Mouse (Mus musculus): ENCODE measurements at regions not wholly inside any gene's neighbourhood (a gene's known extent, or its start where the extent isn't known, plus 50 kb on each side); places are given as distances from the start of the nearest gene placed in this dataset.

- Histone ChIP-seq H3K36me3 (ENCODE audit: control insufficient read depth, insufficient read depth, low read length) (no peaks in the 10 kb centered on the region), H3K27ac (ENCODE audit: low read length) (no peak overlapping the region), H3K4me3 (replicated peaks; ENCODE audit: low read length) (no peak overlapping the region), H3K9me3 (replicated peaks; ENCODE audit: control insufficient read depth, low read length) (no peaks in the 10 kb centered on the region), H3K4me1 (ENCODE audit: control insufficient read depth, insufficient read depth, low read length) (no peaks in the 10 kb centered on the region), H3K9ac (ENCODE audit: low read length) (no peak overlapping the region), H3K4me2 (ENCODE audit: low read depth, low read length) (no peak overlapping the region), H3K27me3 (ENCODE audit: control insufficient read depth, insufficient read depth, low read length) (no peaks in the 10 kb centered on the region)
- 83% methylated on average over 4 of the region's 4 CpGs for WGBS
- ATAC-seq (ENCODE audit: insufficient read depth, low FRiP score): no peak
Observed at GRCm38 (mm10) chr15:68811041-68811440, 2310.3 kb upstream of the Lrrc6 start.

GRCm38 (mm10) chr15:68810593-68810992 lies 2309.9 kb upstream of the Lrrc6 start:
- H3K4me3 ChIP-seq (replicated peaks; ENCODE audit: low read length): no peak overlapping the region
- WGBS: 63% methylated on average over 6 of the region's 6 CpGs
- H3K27ac ChIP-seq (ENCODE audit: low read length): no peak overlapping the region
- H3K27me3 ChIP-seq (ENCODE audit: control insufficient read depth, insufficient read depth, low read length): no peaks in the 10 kb centered on the region
- ATAC-seq (ENCODE audit: insufficient read depth, low FRiP score): no peak
- no peaks in the 10 kb centered on the region for H3K9me3 ChIP-seq (replicated peaks; ENCODE audit: control insufficient read depth, low read length)
- no peaks in the 10 kb centered on the region for H3K36me3 ChIP-seq (ENCODE audit: control insufficient read depth, insufficient read depth, low read length)
- no peak overlapping the region for H3K9ac ChIP-seq (ENCODE audit: low read length)
- no peak overlapping the region for H3K4me2 ChIP-seq (ENCODE audit: low read depth, low read length)
- H3K4me1 ChIP-seq (ENCODE audit: control insufficient read depth, insufficient read depth, low read length): no peaks in the 10 kb centered on the region

DNA sequence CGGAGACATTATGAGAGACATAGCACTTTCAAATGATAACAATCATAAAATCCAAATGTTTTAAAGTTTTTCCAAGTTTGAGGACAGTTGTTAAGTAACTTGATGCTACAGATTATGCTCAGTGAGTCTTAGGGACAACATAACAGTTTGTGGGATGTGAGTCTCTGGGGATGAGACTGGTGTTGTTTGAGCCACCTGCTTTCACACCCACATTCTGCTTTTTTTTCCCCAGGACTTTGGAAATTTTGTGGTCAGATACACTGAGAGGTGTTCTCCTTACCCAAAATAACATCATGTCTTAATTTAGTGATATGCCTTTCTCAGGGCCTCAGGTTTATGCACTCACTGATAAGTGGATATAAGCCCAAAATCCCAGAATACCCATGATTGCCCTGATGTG lies 2307.5 kb upstream of the Lrrc6 start:
- H3K4me3 ChIP-seq (replicated peaks; ENCODE audit: low read length): no peak overlapping the region
- H3K9me3 ChIP-seq (replicated peaks; ENCODE audit: control insufficient read depth, low read length): no peaks in the 10 kb centered on the region
- no peak for ATAC-seq (ENCODE audit: insufficient read depth, low FRiP score)
- no peaks in the 10 kb centered on the region for H3K36me3 ChIP-seq (ENCODE audit: control insufficient read depth, insufficient read depth, low read length)
- no peak overlapping the region for H3K27ac ChIP-seq (ENCODE audit: low read length)
- no peak overlapping the region for H3K9ac ChIP-seq (ENCODE audit: low read length)
- no peaks in the 10 kb centered on the region for H3K27me3 ChIP-seq (ENCODE audit: control insufficient read depth, insufficient read depth, low read length)
- no peak overlapping the region for H3K4me2 ChIP-seq (ENCODE audit: low read depth, low read length)
- H3K4me1 ChIP-seq (ENCODE audit: control insufficient read depth, insufficient read depth, low read length): no peaks in the 10 kb centered on the region
- 85% methylated on average over 1 of the region's 1 CpGs for WGBS

DNA sequence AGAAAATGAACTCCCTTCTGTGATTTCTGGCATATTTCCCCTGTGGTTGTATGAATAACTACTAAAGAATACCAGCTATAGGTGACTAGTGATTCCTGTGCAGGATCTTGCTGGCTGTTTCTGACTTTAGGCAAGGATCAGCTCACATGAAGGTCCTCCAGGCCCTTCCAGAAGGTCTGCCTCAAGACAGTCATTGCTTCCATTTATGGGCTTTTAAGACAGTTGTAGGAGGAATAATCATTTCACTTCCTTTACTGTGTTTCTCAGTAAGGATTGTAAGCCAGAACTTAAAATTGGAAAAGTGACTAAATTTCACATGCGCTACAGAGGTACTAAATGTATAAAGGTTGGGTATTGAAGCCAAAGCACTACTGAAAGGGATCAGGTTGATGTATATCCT lies 2303.5 kb upstream of the Lrrc6 start:
- Histone ChIP-seq H3K36me3 (ENCODE audit: control insufficient read depth, insufficient read depth, low read length) (no peaks in the 10 kb centered on the region), H3K9ac (ENCODE audit: low read length) (no peak overlapping the region), H3K9me3 (replicated peaks; ENCODE audit: control insufficient read depth, low read length) (no peaks in the 10 kb centered on the region), H3K4me3 (replicated peaks; ENCODE audit: low read length) (no peak overlapping the region), H3K4me1 (ENCODE audit: control insufficient read depth, insufficient read depth, low read length) (no peaks in the 10 kb centered on the region), H3K27me3 (ENCODE audit: control insufficient read depth, insufficient read depth, low read length) (no peaks in the 10 kb centered on the region), H3K4me2 (ENCODE audit: low read depth, low read length) (no peak overlapping the region), H3K27ac (ENCODE audit: low read length) (no peak overlapping the region)
- WGBS: 98% methylated on average over 1 of the region's 1 CpGs
- ATAC-seq (ENCODE audit: insufficient read depth, low FRiP score): no peak

GRCm38 (mm10) chr15:68801763-68802162 lies 2301.1 kb upstream of the Lrrc6 start:
- WGBS: 66% methylated on average over 4 of the region's 4 CpGs
- Histone ChIP-seq H3K4me3 (replicated peaks; ENCODE audit: low read length) (no peak overlapping the region), H3K27me3 (ENCODE audit: control insufficient read depth, insufficient read depth, low read length) (no peaks in the 10 kb centered on the region), H3K9me3 (replicated peaks; ENCODE audit: control insufficient read depth, low read length) (no peaks in the 10 kb centered on the region), H3K9ac (ENCODE audit: low read length) (no peak overlapping the region), H3K4me1 (ENCODE audit: control insufficient read depth, insufficient read depth, low read length) (no peaks in the 10 kb centered on the region), H3K4me2 (ENCODE audit: low read depth, low read length) (no peak overlapping the region), H3K27ac (ENCODE audit: low read length) (no peak overlapping the region), H3K36me3 (ENCODE audit: control insufficient read depth, insufficient read depth, low read length) (no peaks in the 10 kb centered on the region)
- no peak for ATAC-seq (ENCODE audit: insufficient read depth, low FRiP score)

DNA sequence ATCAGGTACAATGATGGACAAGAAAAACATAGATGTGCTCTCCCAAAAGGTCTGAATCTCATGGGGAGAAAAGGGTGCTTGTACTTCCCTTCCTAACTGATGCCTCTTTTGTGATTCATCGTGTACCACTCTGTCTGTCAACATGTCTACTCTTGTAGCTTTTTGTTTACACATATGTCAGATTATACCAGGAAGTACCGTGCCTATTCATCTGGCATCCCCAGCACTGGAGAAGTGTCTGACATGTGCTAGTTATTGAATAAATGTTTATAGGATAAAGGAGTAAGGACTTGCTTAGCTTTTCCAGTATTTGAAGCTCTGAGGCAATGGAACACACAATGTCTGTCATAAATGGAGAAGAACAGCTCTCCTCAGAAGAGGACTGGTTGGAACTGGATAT lies 2296.7 kb upstream of the Lrrc6 start:
- Histone ChIP-seq H3K4me3 (replicated peaks; ENCODE audit: low read length) (no peak overlapping the region), H3K27me3 (ENCODE audit: control insufficient read depth, insufficient read depth, low read length) (no peaks in the 10 kb centered on the region), H3K9me3 (replicated peaks; ENCODE audit: control insufficient read depth, low read length) (no peaks in the 10 kb centered on the region), H3K4me2 (ENCODE audit: low read depth, low read length) (no peak overlapping the region), H3K9ac (ENCODE audit: low read length) (no peak overlapping the region), H3K27ac (ENCODE audit: low read length) (no peak overlapping the region), H3K36me3 (ENCODE audit: control insufficient read depth, insufficient read depth, low read length) (no peaks in the 10 kb centered on the region), H3K4me1 (ENCODE audit: control insufficient read depth, insufficient read depth, low read length) (no peaks in the 10 kb centered on the region)
- WGBS: 35% methylated on average over 2 of the region's 2 CpGs
- ATAC-seq (ENCODE audit: insufficient read depth, low FRiP score): no peak

DNA sequence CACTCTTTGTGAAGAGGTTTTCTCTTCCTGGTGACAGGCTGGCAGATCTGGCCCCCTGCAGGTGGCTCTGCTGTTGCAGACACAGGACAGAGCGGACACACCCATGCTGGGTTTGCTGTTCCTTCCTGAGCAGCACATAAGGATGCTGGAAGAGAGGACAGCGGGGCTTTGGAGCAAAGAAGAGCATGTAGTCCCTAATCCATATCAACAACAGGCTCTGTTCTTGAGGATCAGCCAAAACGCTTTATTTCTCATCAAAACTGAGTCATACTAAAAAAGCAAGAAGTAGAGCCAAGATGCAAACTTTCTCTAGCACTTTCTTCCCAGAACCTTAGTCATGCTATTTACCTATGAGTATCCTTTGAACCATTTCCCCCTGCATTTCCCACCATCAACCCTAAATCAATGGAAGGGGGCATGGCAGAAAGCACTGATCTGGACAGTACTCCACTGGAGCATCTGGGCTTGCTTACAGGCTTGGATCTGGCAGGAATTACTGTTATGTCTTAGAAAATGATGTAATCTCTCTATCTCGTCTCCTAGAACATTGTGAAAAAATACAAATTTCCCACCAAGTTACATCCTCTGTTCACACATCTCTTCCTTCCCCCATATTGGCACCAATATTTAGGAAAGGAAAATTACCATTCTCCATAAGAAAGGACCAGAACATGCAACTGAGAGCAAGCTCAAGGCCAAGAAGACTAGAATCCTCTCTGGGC lies 2294.7 kb upstream of the Lrrc6 start:
- Histone ChIP-seq H3K27ac (ENCODE audit: low read length) (no peak overlapping the region), H3K4me1 (ENCODE audit: control insufficient read depth, insufficient read depth, low read length) (no peaks in the 10 kb centered on the region), H3K4me2 (ENCODE audit: low read depth, low read length) (no peak overlapping the region), H3K36me3 (ENCODE audit: control insufficient read depth, insufficient read depth, low read length) (no peaks in the 10 kb centered on the region), H3K9me3 (replicated peaks; ENCODE audit: control insufficient read depth, low read length) (no peaks in the 10 kb centered on the region), H3K27me3 (ENCODE audit: control insufficient read depth, insufficient read depth, low read length) (no peaks in the 10 kb centered on the region), H3K4me3 (replicated peaks; ENCODE audit: low read length) (no peak overlapping the region), H3K9ac (ENCODE audit: low read length) (no peak overlapping the region)
- WGBS: 66% methylated on average over 4 of the region's 4 CpGs
- no peak for ATAC-seq (ENCODE audit: insufficient read depth, low FRiP score)

DNA sequence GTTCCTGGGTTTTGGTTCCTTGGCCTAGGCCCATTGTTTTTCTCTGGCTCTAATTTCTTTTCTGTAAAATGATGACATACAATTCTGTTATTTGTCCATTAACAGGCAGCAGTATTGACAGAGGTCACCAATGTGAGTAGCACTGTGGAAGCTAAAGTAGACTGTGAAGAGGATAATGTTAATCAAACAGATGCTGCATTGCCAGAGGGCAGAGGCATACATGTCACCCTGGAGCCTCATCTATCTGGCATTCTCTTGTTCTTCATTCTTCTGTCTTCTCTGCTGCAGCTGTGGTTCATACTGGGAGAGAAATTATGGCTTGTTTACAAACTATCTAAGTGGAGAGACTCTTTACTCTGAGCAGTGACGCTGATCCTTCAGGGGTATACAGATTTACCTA lies 2259.2 kb upstream of the Lrrc6 start:
- no peaks in the 10 kb centered on the region for H3K27me3 ChIP-seq (ENCODE audit: control insufficient read depth, insufficient read depth, low read length)
- no peaks in the 10 kb centered on the region for H3K4me1 ChIP-seq (ENCODE audit: control insufficient read depth, insufficient read depth, low read length)
- no peak overlapping the region for H3K4me2 ChIP-seq (ENCODE audit: low read depth, low read length)
- 47% methylated on average over 1 of the region's 1 CpGs for WGBS
- H3K9me3 ChIP-seq (replicated peaks; ENCODE audit: control insufficient read depth, low read length): no peaks in the 10 kb centered on the region
- no peak overlapping the region for H3K9ac ChIP-seq (ENCODE audit: low read length)
- H3K4me3 ChIP-seq (replicated peaks; ENCODE audit: low read length): no peak overlapping the region
- no peaks in the 10 kb centered on the region for H3K36me3 ChIP-seq (ENCODE audit: control insufficient read depth, insufficient read depth, low read length)
- no peak overlapping the region for H3K27ac ChIP-seq (ENCODE audit: low read length)
- ATAC-seq (ENCODE audit: insufficient read depth, low FRiP score): no peak

GRCm38 (mm10) chr15:68755255-68755654 lies 2254.5 kb upstream of the Lrrc6 start:
- no peak overlapping the region for H3K27ac ChIP-seq (ENCODE audit: low read length)
- no peaks in the 10 kb centered on the region for H3K9me3 ChIP-seq (replicated peaks; ENCODE audit: control insufficient read depth, low read length)
- no peak overlapping the region for H3K4me3 ChIP-seq (replicated peaks; ENCODE audit: low read length)
- H3K27me3 ChIP-seq (ENCODE audit: control insufficient read depth, insufficient read depth, low read length): no peaks in the 10 kb centered on the region
- WGBS: 74% methylated on average over 1 of the region's 1 CpGs
- ATAC-seq (ENCODE audit: insufficient read depth, low FRiP score): no peak
- no peaks in the 10 kb centered on the region for H3K36me3 ChIP-seq (ENCODE audit: control insufficient read depth, insufficient read depth, low read length)
- H3K4me2 ChIP-seq (ENCODE audit: low read depth, low read length): no peak overlapping the region
- H3K9ac ChIP-seq (ENCODE audit: low read length): no peak overlapping the region
- no peaks in the 10 kb centered on the region for H3K4me1 ChIP-seq (ENCODE audit: control insufficient read depth, insufficient read depth, low read length)
